Mouse (Mus musculus) gastrocnemius, postnatal 14 days (tissue): ENCODE results near the gene Mrps18a. TPM values are rescaled to one million over a fixed set of nuclear protein-coding genes. Genes with fewer than 3 reads are reported as not detected.

Source experiments
- DNase-seq: peaks from one replicate; pipeline ENCODE4 v3.0.0; 2021; ENCODE audit warnings: mixed read lengths
- intact Hi-C: fragments of 180-260 bp; cut with DNase I; formaldehyde crosslinking; loops from one replicate; pipeline ENCODE4 v1.15.1; 2025; ENCODE audit warnings: low total_unique reads
- total RNA-seq, 2 experiments: library from RNA; stranded (reverse); gene quantifications; 2 replicates each; pipeline ENCODE4 v1.2.3; 2021

Gene Mrps18a
- total RNA-seq, 2 experiments from 2014 or later, result 61.3 to 61.8 TPM

- DNase-seq, result no peak
- intact Hi-C loops, result no loop called here
These were observed 19.4 kb upstream of the Mrps18a start for GRCm38 (mm10) chr17:46091351-46091750.

- intact Hi-C loops, result no loop called here
These were observed 18.9 kb upstream of the Mrps18a start for GRCm38 (mm10) chr17:46091899-46092298.

GRCm38 (mm10) chr17:46098525-46098924 is 12.3 kb upstream of the Mrps18a start:
- DNase-seq, result no peak
- intact Hi-C loops, result no loop called here

More at GRCm38 (mm10) chr17:46091899-46092298, 18.9 kb upstream of the Mrps18a start:
- DNase-seq, result no peak

GRCm38 (mm10) chr17:46101906-46102305 is 8.9 kb upstream of the Mrps18a start:
- DNase-seq, result no peak
- intact Hi-C loops, result no loop called here

- intact Hi-C loops, result no loop called here
- DNase-seq, result no peak
These were observed 8.1 kb upstream of the Mrps18a start for GRCm38 (mm10) chr17:46102608-46103159.

GRCm38 (mm10) chr17:46104487-46104886 is 6.3 kb upstream of the Mrps18a start:
- peak; percentile 85 for DNase-seq
- intact Hi-C loops, result no loop called here

GRCm38 (mm10) chr17:46108286-46108685 is 2.5 kb upstream of the Mrps18a start:
- intact Hi-C loops, result no loop called here
- DNase-seq, result no peak

- intact Hi-C loops, result no loop called here
- no peak for DNase-seq
These were observed 4.7 kb downstream of the Mrps18a start for GRCm38 (mm10) chr17:46115489-46115888.

- no peak for DNase-seq
- intact Hi-C loops, result no loop called here
These were observed 5.4 kb downstream of the Mrps18a start for GRCm38 (mm10) chr17:46116138-46116537.

- no peak for DNase-seq
- intact Hi-C loops, result no loop called here
These were observed 6.1 kb downstream of the Mrps18a start for GRCm38 (mm10) chr17:46116881-46117280.

- intact Hi-C loops, result no loop called here
- DNase-seq, result peak; percentile 51
These were observed 7.0 kb downstream of the Mrps18a start for GRCm38 (mm10) chr17:46117623-46118422.

- intact Hi-C loops, result no loop called here
These were observed 7.7 kb downstream of the Mrps18a start for GRCm38 (mm10) chr17:46118423-46118850.

GRCm38 (mm10) chr17:46119641-46120040 is 8.9 kb downstream of the Mrps18a start:
- intact Hi-C loops, result no loop called here
- DNase-seq, result no peak

More at GRCm38 (mm10) chr17:46118423-46118850, 7.7 kb downstream of the Mrps18a start:
- no peak for DNase-seq

- intact Hi-C loops, result no loop called here
- no peak for DNase-seq
These were observed 12.0 kb downstream of the Mrps18a start for GRCm38 (mm10) chr17:46122791-46123190.

GRCm38 (mm10) chr17:46123285-46123684 is 12.5 kb downstream of the Mrps18a start:
- no peak for DNase-seq
- intact Hi-C loops, result no loop called here

- intact Hi-C loops, result no loop called here
- peak; percentile 53 for DNase-seq
These were observed 13.3 kb downstream of the Mrps18a start for GRCm38 (mm10) chr17:46123953-46124700.

GRCm38 (mm10) chr17:46126608-46127007 is 15.8 kb downstream of the Mrps18a start:
- intact Hi-C loops, result loop anchor here (5.0 kb wide), 1 partner anchor 84 kb away; no protein-coding TSS in a partner anchor
- no peak for DNase-seq

- DNase-seq, result no peak
- intact Hi-C loops, result loop anchor here (5.0 kb wide), 1 partner anchor 86 kb away; no protein-coding TSS in a partner anchor
These were observed 17.2 kb downstream of the Mrps18a start for GRCm38 (mm10) chr17:46127814-46128493.

GRCm38 (mm10) chr17:46129741-46130498 is 19.1 kb downstream of the Mrps18a start:
- intact Hi-C loops, result loop anchor here (5.0 kb wide), 3 partner anchors 88 to 398 kb away; partner anchors contain the start of gene 1600014C23Rik
- DNase-seq, result peak; percentile 83
